Mouse (Mus musculus): ENCODE data around the gene Zfp27.
"Not testable (repeated sequence)": the region's sequence is repeated elsewhere in the genome, so short reads cannot be mapped to it uniquely, and the experiment has no call there.

The Zfp27 gene

DNA sequence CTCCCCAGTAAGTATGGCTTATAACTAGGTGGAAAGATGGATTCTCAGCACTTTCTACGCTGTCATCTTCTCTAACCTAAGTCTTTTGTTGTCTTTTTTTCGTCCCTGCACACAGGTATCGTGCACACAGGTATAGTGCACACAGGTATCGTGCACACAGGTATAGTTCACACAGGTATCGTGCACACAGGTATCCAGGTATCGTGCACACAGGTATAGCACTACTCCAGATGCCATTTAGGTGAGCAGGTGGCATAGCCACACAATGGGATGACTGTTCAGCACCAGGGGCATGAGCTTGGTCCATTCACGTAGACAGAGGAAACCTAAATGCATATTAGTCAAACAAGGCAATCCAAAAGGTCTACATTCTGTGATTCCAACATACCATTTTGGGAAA is 15.9 kb downstream of the Zfp27 start:
- no peak for DNase-seq (ENCODE audit: low spot score in 2 of 2)

DNA sequence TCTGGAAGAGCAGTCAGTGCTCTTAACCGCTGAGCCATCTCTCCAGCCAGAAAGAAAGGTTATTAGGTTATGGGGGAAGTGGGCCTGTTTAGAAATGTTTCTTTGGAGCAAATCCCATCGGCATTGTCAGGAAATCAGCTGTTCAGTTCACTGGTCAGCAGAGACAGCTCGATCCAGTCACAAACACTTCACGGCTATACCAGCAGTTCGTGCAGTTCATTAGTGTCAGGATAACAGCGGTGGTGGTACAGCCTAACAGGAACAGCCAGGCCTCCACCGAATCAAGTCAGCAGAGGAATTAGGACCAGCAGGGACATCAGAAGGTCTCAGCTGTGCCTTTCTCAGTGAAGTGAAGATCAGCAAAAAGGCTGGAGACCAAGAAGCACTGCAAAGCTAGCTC is 25.5 kb downstream of the Zfp27 start:
- no peak for DNase-seq (ENCODE audit: low spot score in 2 of 2)

DNA sequence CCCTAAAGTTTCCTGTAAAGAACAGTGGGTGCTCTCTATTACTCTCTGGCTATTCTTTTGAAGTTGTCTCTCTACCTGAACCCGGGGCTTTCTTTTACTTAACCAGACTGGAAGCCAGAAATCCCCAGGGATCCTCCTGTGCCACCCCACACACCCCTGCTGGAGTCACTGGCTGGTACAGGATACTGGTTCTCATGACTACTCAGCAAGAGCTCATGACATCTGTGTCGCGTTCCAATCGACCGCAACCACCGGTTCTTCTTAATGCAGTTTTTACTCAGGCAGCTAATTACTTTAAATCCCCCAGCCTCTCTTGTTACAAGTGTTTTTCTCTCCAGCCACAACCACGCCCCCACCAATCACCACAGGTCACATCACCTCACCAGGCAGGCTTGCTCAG is 26.3 kb downstream of the Zfp27 start:
- no peak for DNase-seq (ENCODE audit: low spot score in 2 of 2)

DNA sequence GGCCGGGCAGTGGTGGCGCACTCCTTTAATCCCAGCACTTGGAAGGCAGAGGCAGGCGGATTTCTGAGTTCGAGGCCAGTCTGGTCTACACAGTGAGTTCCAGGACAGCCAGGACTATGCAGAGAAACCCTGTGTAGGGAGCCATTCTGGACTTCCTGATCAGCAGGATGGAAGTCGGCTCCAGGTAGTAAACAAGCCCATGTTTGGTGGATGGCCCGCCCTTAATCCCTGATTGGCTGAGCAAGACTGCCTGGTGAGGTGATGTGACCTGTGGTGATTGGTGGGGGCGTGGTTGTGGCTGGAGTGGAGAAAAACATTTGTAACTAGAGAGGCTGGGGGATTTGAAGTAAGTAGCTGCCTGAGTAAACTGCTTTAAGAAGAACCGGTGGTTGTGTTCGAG is 28.8 kb downstream of the Zfp27 start:
- not testable (repeated sequence) for DNase-seq (ENCODE audit: low spot score in 2 of 2)

DNA sequence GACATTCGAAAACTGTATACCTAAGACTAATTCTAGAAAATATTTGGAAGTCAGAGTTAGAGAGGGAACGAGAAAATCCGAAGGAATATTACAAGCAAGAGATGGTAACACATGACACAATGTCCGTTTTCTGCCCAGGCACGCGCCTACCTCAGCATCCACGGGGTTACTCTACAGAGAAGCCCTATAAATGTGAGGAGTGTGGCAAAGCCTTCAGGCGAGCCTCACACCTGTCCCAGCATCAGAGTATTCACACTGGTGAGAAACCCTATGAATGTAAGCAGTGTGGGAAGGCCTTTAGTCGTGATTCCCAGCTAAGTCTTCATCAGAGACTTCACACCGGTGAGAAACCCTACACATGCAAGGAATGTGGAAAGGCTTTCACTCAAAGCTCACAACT is 32.1 kb downstream of the Zfp27 start:
- DNase-seq (ENCODE audit: low spot score in 2 of 2): no peak

DNA sequence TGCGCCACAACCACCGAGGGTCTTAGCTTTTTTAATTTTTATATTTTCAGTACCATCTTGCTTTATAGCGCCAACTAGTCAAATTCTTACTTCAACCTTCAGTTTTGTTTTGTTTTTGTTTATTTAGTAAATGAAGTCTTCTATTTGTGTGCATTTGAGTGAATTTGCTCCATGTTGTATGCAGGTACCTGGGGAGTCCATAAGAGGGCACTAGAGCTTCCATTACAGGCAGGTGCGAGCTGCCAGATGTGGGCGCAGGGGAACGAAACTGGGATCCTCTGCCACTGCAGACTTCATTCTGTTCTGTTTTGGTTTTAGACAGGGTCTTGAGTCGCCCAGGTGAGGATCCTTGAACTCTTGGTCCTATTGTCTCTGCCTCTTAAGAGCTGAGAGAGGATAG is 44.7 kb downstream of the Zfp27 start:
- DNase-seq (ENCODE audit: low spot score in 2 of 2): no peak

DNA sequence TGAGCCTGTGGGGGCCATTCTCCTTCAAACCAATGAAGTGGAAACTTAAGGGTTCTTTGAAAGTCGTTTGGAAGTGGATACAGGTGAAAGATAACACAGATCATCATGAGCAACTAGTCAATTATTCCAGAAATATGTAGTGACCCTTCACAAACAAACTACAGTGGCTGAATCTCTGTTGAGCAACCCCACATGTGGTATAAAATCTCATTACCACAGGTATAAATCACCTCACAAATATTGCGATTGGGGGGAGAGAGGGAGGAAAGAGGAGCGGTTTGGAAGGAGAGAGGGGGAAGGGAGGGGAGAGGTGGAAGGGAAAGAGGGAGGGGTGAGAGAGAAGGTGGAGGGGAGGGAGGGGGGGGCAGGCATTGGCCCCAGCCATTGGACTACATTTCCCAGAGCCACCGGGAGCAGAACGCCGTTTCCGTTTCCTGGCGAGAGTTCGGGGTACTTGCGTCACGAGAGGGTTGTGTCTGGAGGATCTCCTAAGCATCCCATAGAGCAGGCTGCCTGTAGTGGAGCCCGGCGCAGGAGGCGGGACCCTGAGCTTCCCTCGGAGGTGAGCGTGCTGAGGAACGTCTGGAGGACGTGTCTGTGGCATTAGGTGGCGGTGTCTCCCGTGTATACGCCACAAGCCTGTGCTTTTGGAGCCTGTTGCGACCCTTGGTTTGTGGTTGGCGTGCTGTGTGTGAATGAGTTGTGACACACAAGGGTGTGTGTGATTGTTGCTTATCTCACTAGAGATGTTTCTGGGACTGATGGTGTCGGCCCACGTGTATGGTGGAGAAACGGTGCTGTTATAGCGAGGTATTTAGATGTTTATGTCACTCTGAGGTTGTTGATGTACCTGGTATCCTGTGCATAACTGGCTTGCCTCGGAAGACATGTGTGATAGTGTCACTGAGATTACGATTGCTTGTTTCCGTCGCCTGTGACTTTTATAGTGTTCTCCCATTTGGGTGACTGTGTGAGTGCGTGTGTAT is 46.5 kb downstream of the Zfp27 start, which contains the start of gene Zfp420:
TSS of gene Zfp420 (plus strand) at position 448 of the 986 bp plus-strand sequence.
- peak; percentile 83 to 86 for DNase-seq (ENCODE audit: low spot score in 2 of 2)

DNA sequence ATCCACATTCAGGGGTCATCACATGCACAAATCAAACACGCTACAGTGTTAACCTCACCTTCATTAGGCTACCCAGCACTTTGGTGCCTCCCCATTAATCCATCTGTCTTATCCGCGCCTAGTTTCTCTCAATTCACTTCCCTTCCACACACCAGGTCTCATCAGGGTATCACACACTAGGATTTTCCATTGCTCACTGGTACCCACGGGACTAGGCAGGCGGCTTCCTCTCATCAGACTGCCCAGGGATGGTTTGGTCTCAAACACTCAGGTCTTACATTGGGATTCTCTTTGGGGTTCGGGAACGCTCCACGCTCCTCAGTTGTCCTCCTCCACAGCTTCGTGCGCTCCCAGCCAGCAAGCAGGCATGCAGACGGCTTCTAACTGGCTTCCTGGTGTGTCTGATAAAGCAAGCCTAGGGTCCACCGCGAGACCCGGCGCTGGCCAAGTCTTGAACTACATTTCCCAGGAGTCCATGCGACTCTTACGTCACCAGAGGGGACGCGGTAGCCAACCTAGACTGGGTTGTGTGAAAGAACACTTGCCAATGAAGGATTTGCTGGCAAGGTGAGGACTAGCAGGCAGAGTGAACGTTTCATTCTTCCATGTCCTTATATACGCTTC is 53.0 kb downstream of the Zfp27 start, which contains the start of gene Zfp940:
TSS of gene Zfp940 (minus strand) at position 451 of the 624 bp plus-strand sequence.
- DNase-seq (ENCODE audit: low spot score in 2 of 2): peak; percentile 79 to 83

DNA sequence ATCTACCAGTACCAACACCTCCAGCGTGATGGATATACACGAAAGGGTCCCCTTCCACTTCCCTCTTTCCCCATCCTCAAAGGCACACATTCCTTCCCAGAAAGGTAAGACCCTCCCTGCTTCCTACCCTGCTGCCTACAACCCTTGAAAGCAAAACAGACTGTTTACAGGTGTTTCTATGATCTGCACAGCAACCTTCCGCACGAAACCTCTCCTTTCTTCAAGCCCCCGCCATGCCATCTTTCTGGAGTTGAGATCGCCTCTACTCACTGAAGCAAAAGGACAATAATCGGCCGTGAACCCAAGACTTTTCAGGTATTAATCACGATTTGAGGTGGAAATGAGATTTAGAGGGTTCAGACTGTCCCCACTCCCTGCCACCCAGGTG is 53.5 kb downstream of the Zfp27 start:
- DNase-seq (ENCODE audit: low spot score in 2 of 2): no peak

DNA sequence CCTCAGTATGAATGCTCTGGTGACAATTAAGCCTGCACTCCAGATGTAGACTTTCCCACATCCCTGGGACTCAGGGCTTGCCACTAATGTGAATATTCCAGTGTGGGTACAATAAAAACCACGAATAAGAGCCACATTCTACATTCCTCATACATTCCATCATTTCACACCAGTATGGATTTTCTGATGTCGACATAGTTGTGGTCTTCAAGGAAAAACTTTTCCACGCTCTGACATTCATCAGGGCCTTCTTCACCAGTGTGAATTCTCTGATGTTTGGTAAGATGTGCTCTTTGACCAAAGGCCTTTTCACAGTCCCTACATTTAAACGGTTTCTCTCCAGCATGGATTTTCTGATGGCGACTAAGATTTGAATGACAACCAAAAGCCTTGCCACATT is 61.8 kb downstream of the Zfp27 start:
- no peak for DNase-seq (ENCODE audit: low spot score in 2 of 2)
